Mouse (Mus musculus) lung, adult 2 months (tissue): ENCODE measurements around the gene Hmmr.
A peak's percentile ranks its signal among the peaks of the same experiment; 100 is the strongest.

Source experiments
- CTCF ChIP-seq: fragments of 200-500 bp; IDR thresholded peaks from 2 replicates; pipeline ENCODE4 v1.5.1; 2011; ENCODE audit warnings: mild to moderate bottlenecking, low read length, control low read depth; ENCODE audit not compliant: insufficient read depth
- POLR2A ChIP-seq: fragments of 200-500 bp; IDR thresholded peaks from 2 replicates; pipeline ENCODE4 v1.6.1; 2011; ENCODE audit warnings: low read depth, mild to moderate bottlenecking, control low read depth, low read length, borderline replicate concordance; ENCODE audit errors: extremely low read depth

DNA sequence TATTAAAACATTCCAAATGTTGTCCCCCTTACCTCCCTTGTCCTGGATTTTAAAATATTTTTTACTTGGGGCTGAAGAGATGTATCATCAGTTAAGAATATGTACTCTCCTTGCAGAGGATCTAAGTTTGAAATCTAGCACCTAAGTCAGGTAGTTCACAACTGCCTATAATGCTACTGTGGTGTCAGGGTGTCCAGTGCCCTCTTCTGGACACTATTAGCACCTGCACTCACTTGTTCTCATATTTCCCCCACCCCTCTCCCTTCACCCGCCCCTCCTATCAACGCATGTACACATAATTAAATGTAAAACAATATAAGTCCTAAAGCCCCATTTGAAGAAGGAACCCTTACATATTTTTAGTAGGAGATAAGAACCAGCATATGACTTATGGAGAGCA lies 30.2 kb upstream of the Hmmr start:
- no peak for TF ChIP-seq POLR2A
- TF ChIP-seq CTCF = peak; percentile 29; the same call in 1 of the 2 replicates
